Mouse (Mus musculus): ENCODE measurements around the gene Rspo3. TPM values are rescaled to one million over a fixed set of nuclear protein-coding genes. Genes with fewer than 3 reads are reported as not detected.

Rspo3 gene
- total and polyA plus RNA-seq, 3 experiments, result not detected

- H3K27me3 ChIP-seq (replicated peaks), result no peaks in the 10 kb centered on the region
- H3K27ac ChIP-seq (ENCODE audit: insufficient read depth, low read depth), result no peak overlapping the region
- no peaks in the 10 kb centered on the region for H3K79me2 ChIP-seq (replicated peaks; ENCODE audit: control insufficient read depth, extremely low read depth, insufficient read depth, poor library complexity, severe bottlenecking)
- no peaks in the 10 kb centered on the region for H3K36me3 ChIP-seq (replicated peaks in 1 of 2; ENCODE audit: control insufficient read depth in 1 of 2, insufficient read depth in 1 of 2, low read length in 1 of 2)
- H3K9me3 ChIP-seq (replicated peaks; ENCODE audit: low read length), result no peaks in the 10 kb centered on the region
- no peak overlapping the region for H3K4me2 ChIP-seq (ENCODE audit: insufficient read depth, low read depth, poor library complexity, severe bottlenecking)
- no peak overlapping the region for H3K4me3 ChIP-seq (replicated peaks in 1 of 3; ENCODE audit: low read depth in 2 of 3, low read length in 2 of 3, poor library complexity in 1 of 3)
- DNase-seq (ENCODE audit: extremely low read depth), result no peak
- dilution Hi-C loops (cut with MboI; ENCODE audit: extremely low pct_ligation_motif_present, extremely low pct_unique_long_range_greater_than_20kb, low sequenced_read_pairs) (no loop called here), in situ Hi-C loops (cut with MboI; ENCODE audit: low pct_ligation_motif_present, low pct_unique_long_range_greater_than_20kb, low sequenced_read_pairs) (no loop called here)
- no peaks in the 10 kb centered on the region for H3K4me1 ChIP-seq (ENCODE audit: control insufficient read depth in 1 of 2, insufficient read depth in 2 of 2)
- H3K9ac ChIP-seq (ENCODE audit: insufficient read depth, low read depth), result no peak overlapping the region
- TF ChIP-seq RAD21 (IDR thresholded peaks at IDR 0.05; ENCODE audit: low read depth, low read length), result no peak
- no peak for TF ChIP-seq ZNF384 (IDR thresholded peaks at IDR 0.05; ENCODE audit: low read depth, low read length)
- no peak for TF ChIP-seq E2F4 (IDR thresholded peaks at IDR 0.05; ENCODE audit: insufficient replicate concordance, low read depth, low read length)
Measured at GRCm38 (mm10) chr10:29479401-29479800, 56.3 kb downstream of the Rspo3 start.

DNA sequence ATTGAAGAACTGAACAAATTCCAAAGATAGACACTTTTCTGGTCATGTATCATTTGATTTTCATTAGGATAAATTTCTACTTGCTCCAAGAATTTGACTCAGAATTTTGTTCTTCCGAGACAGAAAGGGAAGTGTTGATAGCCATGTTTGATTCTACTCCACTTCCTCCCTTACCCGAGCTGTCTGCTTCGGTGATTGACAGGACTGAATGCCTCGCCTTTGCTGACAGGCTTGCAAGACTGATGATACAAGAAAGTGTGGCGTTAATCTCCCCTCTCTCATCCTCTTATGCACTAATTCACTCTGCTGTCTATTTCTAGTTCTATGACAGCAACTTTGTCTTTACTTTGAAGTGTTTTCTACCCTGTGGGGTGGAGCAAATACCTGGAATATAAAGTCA lies 65.2 kb downstream of the Rspo3 start:
- TF ChIP-seq SIN3A (IDR thresholded peaks at IDR 0.05; ENCODE audit: low read length) (no peak), MEF2A (IDR thresholded peaks at IDR 0.05; ENCODE audit: borderline replicate concordance, low read depth, low read length) (no peak), ZNF384 (IDR thresholded peaks at IDR 0.05; ENCODE audit: low read depth, low read length) (no peak), RCOR1 (conservative IDR thresholded peaks at IDR 0.05; ENCODE audit: low read depth, low read length) (no peak)
- Histone ChIP-seq H3K4me3 (replicated peaks in 1 of 3; ENCODE audit: low read depth in 2 of 3, low read length in 2 of 3, poor library complexity in 1 of 3) (no peak overlapping the region), H3K9me3 (replicated peaks; ENCODE audit: low read length) (no peaks in the 10 kb centered on the region), H3K27me3 (replicated peaks) (no peaks in the 10 kb centered on the region), H3K36me3 (replicated peaks in 1 of 2; ENCODE audit: control insufficient read depth in 1 of 2, insufficient read depth in 1 of 2, low read length in 1 of 2) (no peaks in the 10 kb centered on the region), H3K27ac (ENCODE audit: insufficient read depth, low read depth) (no peak overlapping the region), H3K4me1 (ENCODE audit: control insufficient read depth in 1 of 2, insufficient read depth in 2 of 2) (no peaks in the 10 kb centered on the region), H3K4me2 (ENCODE audit: insufficient read depth, low read depth, poor library complexity, severe bottlenecking) (no peak overlapping the region), H3K9ac (ENCODE audit: insufficient read depth, low read depth) (no peak overlapping the region), H3K79me2 (replicated peaks; ENCODE audit: control insufficient read depth, extremely low read depth, insufficient read depth, poor library complexity, severe bottlenecking) (no peaks in the 10 kb centered on the region)
- DNase-seq (ENCODE audit: extremely low read depth), result no peak
- dilution Hi-C loops (cut with MboI; ENCODE audit: extremely low pct_ligation_motif_present, extremely low pct_unique_long_range_greater_than_20kb, low sequenced_read_pairs), result no loop called here
- in situ Hi-C loops (cut with MboI; ENCODE audit: low pct_ligation_motif_present, low pct_unique_long_range_greater_than_20kb, low sequenced_read_pairs), result no loop called here

DNA sequence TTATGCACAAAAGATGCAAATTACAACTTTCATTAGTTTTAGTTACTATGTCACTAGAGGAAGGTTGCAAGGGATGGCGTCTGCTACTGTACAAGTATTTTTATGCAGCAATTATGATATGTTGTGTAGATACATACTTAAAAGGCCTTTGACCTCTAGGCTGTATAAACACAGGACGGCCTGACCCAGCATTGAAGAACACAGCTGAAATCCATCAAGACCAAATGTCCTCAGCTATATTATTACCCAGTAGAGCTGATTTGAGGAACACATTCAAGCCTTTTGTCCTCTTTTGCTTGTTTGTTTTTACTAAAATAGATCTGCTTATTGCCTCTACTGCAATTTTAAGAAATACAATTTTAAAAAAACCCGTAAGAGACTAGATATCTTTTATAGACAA lies 75.6 kb downstream of the Rspo3 start:
- H3K27me3 ChIP-seq (replicated peaks), result no peaks in the 10 kb centered on the region
- TF ChIP-seq TBP (conservative IDR thresholded peaks at IDR 0.05; ENCODE audit: low read depth, low read length) (no peak), PAX5 (IDR thresholded peaks at IDR 0.05; ENCODE audit: low read length) (no peak), ELF1 (IDR thresholded peaks at IDR 0.05; ENCODE audit: low read depth, low read length) (no peak), MAFK (IDR thresholded peaks at IDR 0.05; ENCODE audit: insufficient replicate concordance, low read length) (no peak), POLR2A (IDR thresholded peaks at IDR 0.05; ENCODE audit: low read depth, low read length) (no peak), MYC (IDR thresholded peaks at IDR 0.05; ENCODE audit: low read depth, low read length) (no peak), USF2 (conservative IDR thresholded peaks at IDR 0.05; ENCODE audit: low read depth, low read length) (no peak), JUN (IDR thresholded peaks at IDR 0.05; ENCODE audit: insufficient read depth, low read depth, low read length) (no peak), MAZ (IDR thresholded peaks at IDR 0.05; ENCODE audit: low read depth, low read length) (no peak), CTCF (conservative IDR thresholded peaks at IDR 0.05 in 1 of 2, IDR thresholded peaks at IDR 0.05 in 1 of 2; ENCODE audit: low read depth in 2 of 2, low read length in 2 of 2) (no peak), E2F4 (IDR thresholded peaks at IDR 0.05; ENCODE audit: insufficient replicate concordance, low read depth, low read length) (no peak), NRF1 (IDR thresholded peaks at IDR 0.05; ENCODE audit: low read depth, low read length) (no peak), KAT2A (IDR thresholded peaks at IDR 0.05; ENCODE audit: insufficient replicate concordance, low read length) (no peak), ZKSCAN1 (IDR thresholded peaks at IDR 0.05; ENCODE audit: borderline replicate concordance, low read depth, low read length) (no peak)
- H3K4me3 ChIP-seq (replicated peaks in 1 of 3; ENCODE audit: low read depth in 2 of 3, low read length in 2 of 3, poor library complexity in 1 of 3), result no peak overlapping the region
- no peak for DNase-seq (ENCODE audit: extremely low read depth)
- dilution Hi-C loops (cut with MboI; ENCODE audit: extremely low pct_ligation_motif_present, extremely low pct_unique_long_range_greater_than_20kb, low sequenced_read_pairs), result no loop called here
- H3K27ac ChIP-seq (ENCODE audit: insufficient read depth, low read depth), result no peak overlapping the region
- no peaks in the 10 kb centered on the region for H3K9me3 ChIP-seq (replicated peaks; ENCODE audit: low read length)
- no peak overlapping the region for H3K4me2 ChIP-seq (ENCODE audit: insufficient read depth, low read depth, poor library complexity, severe bottlenecking)
- no peaks in the 10 kb centered on the region for H3K36me3 ChIP-seq (replicated peaks in 1 of 2; ENCODE audit: control insufficient read depth in 1 of 2, insufficient read depth in 1 of 2, low read length in 1 of 2)
- in situ Hi-C loops (cut with MboI; ENCODE audit: low pct_ligation_motif_present, low pct_unique_long_range_greater_than_20kb, low sequenced_read_pairs), result no loop called here
- H3K4me1 ChIP-seq (ENCODE audit: control insufficient read depth in 1 of 2, insufficient read depth in 2 of 2), result no peaks in the 10 kb centered on the region
- no peaks in the 10 kb centered on the region for H3K79me2 ChIP-seq (replicated peaks; ENCODE audit: control insufficient read depth, extremely low read depth, insufficient read depth, poor library complexity, severe bottlenecking)
- H3K9ac ChIP-seq (ENCODE audit: insufficient read depth, low read depth), result no peak overlapping the region
